ENCODE assay signal across 8 mouse cellular contexts in the genomic region with DNA sequence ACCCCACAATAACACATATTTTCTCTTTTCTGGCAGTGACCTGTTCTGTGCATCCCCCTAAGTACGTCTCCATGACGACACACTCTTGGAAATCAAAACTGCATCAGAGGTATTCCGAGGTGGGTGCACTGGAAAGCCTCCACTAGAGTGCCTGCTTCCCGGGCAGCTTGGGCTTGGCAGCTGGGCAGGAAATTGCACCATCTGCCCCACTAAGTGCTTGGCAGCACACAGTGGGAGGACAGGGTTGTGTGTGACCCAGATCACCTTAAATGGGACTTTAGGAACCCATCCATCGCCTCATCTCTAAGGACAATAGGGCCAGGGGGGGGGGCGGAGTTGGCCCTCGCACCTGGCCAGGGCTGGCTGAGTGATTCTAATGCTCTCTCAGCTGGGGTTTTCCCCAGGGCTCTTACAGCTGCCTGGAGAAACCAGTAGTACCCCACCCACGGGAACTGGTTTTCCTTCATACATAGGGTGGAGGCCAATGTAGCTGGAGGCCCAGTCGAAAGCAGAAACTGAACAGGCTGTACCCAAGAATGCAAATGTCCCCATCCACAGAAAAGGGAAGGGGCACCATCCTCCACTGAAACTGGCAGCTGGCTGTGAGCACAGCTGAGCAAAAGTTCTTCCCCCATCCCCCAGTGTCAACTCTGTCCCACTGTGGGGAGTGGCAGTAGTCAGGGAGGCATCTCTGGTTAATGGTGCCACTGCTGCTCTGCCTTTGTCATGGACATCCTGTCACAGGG.
A peak's percentile ranks its signal among the peaks of the same experiment; 100 is the strongest.
DNase-seq lines count a peak whose midpoint lies in the region; ATAC-seq lines count a peak whose summit lies in the region.

No protein-coding gene starts in this region.

- peak; percentile 87 for ATAC-seq in megakaryocyte, adult 5-6 weeks (ENCODE audit: poor library complexity, severe bottlenecking)

- intact Hi-C loops in left cerebral cortex, postnatal 25 days (cut with DNase I) = loop anchor here (5.0 kb wide), 1 partner anchor 61 kb away; no protein-coding TSS in a partner anchor

- DNase-seq in adrenal gland, adult (ENCODE audit: inconsistent age in 2 of 2, low spot score in 1 of 2) = peak; percentile 29 to 38
- no peak for DNase-seq in adrenal gland, adult 8-10 months
- DNase-seq in testis, postnatal 14 days (ENCODE audit: low spot score) = peak; percentile 34
- no peak for DNase-seq in testis, postnatal 10 days (ENCODE audit: low spot score)
- DNase-seq in left cerebral cortex, postnatal 25 days (ENCODE audit: low spot score in 2 of 2) = no peak
- no peak for DNase-seq in layer of hippocampus, postnatal 25 days (ENCODE audit: extremely low spot score in 1 of 2, low spot score in 1 of 2)
- no peak for DNase-seq in ovary, adult 18-20 months (ENCODE audit: low spot score)

Comparison
In these comparisons a context has a peak if more than half of its experiments do, and no peak if none do; other contexts are left out.
1. DNase-seq: peak in adrenal gland, adult (2 of 2) and testis, postnatal 14 days (single experiment); none in adrenal gland, adult 8-10 months (single experiment), testis, postnatal 10 days (single experiment), left cerebral cortex, postnatal 25 days (0 of 2), layer of hippocampus, postnatal 25 days (0 of 2) and ovary, adult 18-20 months (single experiment).